ENCODE assay signal across 16 mouse cellular contexts in genomic region chr1:181963351-181963750, GRCm38 (mm10).
"Had no signal": no experiment of that assay in that cellular context is flagged by ENCODE, and none has a peak within 500 bp of the region (broad histone marks: within the 10 kb centered on the region; RNA-seq: fewer than 3 reads in every experiment).

No protein-coding gene starts in this region.

- H3K9me3 ChIP-seq: liver, embryonic 12.5 days; midbrain, embryonic 10.5 days; midbrain, embryonic 12.5 days; neural tube, embryonic 12.5 days; stomach, embryonic 15.5 days had no signal

- H3K36me3 ChIP-seq: liver, embryonic 12.5 days had no signal

- DNase-seq: lung, adult 18-20 months; lung, postnatal 36 days; midbrain, embryonic 14.5 days; right cerebral cortex, postnatal 14 days; thymus, adult 2 months; thymus, postnatal 25 days; thymus, postnatal 4 days had no signal

- H3K27ac ChIP-seq: liver, embryonic 12.5 days; liver, embryonic 14.5 days; midbrain, embryonic 10.5 days; midbrain, embryonic 12.5 days; neural tube, embryonic 12.5 days; stomach, embryonic 15.5 days; stomach, postnatal 0 days had no signal

- ATAC-seq: liver, embryonic 12.5 days; midbrain, embryonic 16.5 days had no signal

- H3K27me3 ChIP-seq: liver, embryonic 12.5 days; midbrain, embryonic 12.5 days; neural tube, embryonic 12.5 days; stomach, embryonic 15.5 days had no signal

- H3K4me1 ChIP-seq: liver, embryonic 12.5 days; midbrain, embryonic 10.5 days; midbrain, embryonic 12.5 days; neural tube, embryonic 12.5 days; stomach, embryonic 15.5 days had no signal

- H3K9ac ChIP-seq: liver, embryonic 12.5 days; liver, embryonic 14.5 days; midbrain, embryonic 12.5 days; neural tube, embryonic 12.5 days; stomach, embryonic 15.5 days had no signal

- H3K4me2 ChIP-seq: liver, embryonic 12.5 days; midbrain, embryonic 12.5 days; neural tube, embryonic 12.5 days; stomach, embryonic 15.5 days had no signal

- H3K4me3 ChIP-seq: liver, embryonic 12.5 days; midbrain, embryonic 10.5 days; midbrain, embryonic 12.5 days; myocyte; neural tube, embryonic 12.5 days; stomach, embryonic 15.5 days had no signal
